Mouse (Mus musculus): ENCODE results near the gene Slc16a8. TPM values are rescaled to one million over a fixed set of nuclear protein-coding genes. Genes with fewer than 3 reads are reported as not detected.

Gene Slc16a8
- total and polyA plus RNA-seq, 3 experiments, result 0.08 to 0.83 TPM; not detected in 1

- H3K4me3 ChIP-seq (replicated peaks in 1 of 3; ENCODE audit: low read depth in 2 of 3, low read length in 2 of 3, poor library complexity in 1 of 3), result no peak overlapping the region
- no peaks in the 10 kb centered on the region for H3K79me2 ChIP-seq (replicated peaks; ENCODE audit: control insufficient read depth, extremely low read depth, insufficient read depth, poor library complexity, severe bottlenecking)
- peaks cover 34 to 70% of the 10 kb centered on the region in 2 experiments for H3K36me3 ChIP-seq (replicated peaks in 1 of 2; ENCODE audit: control insufficient read depth in 1 of 2, insufficient read depth in 1 of 2, low read length in 1 of 2)
- no peak overlapping the region for H3K9ac ChIP-seq (ENCODE audit: insufficient read depth, low read depth)
- no peak overlapping the region for H3K27ac ChIP-seq (ENCODE audit: insufficient read depth, low read depth)
- H3K27me3 ChIP-seq (replicated peaks), result peaks cover 5% of the 10 kb centered on the region
- H3K9me3 ChIP-seq (replicated peaks; ENCODE audit: low read length), result no peaks in the 10 kb centered on the region
- H3K4me2 ChIP-seq (ENCODE audit: insufficient read depth, low read depth, poor library complexity, severe bottlenecking), result no peak overlapping the region
- dilution Hi-C loops (cut with MboI; ENCODE audit: extremely low pct_ligation_motif_present, extremely low pct_unique_long_range_greater_than_20kb, low sequenced_read_pairs) (no loop called here), in situ Hi-C loops (cut with MboI; ENCODE audit: low pct_ligation_motif_present, low pct_unique_long_range_greater_than_20kb, low sequenced_read_pairs) (no loop called here)
- H3K4me1 ChIP-seq (ENCODE audit: control insufficient read depth in 1 of 2, insufficient read depth in 2 of 2), result no peaks in the 10 kb centered on the region
- TF ChIP-seq CTCF (conservative IDR thresholded peaks at IDR 0.05 in 1 of 2, IDR thresholded peaks at IDR 0.05 in 1 of 2; ENCODE audit: low read depth in 2 of 2, low read length in 2 of 2) (no peak), E2F4 (IDR thresholded peaks at IDR 0.05; ENCODE audit: insufficient replicate concordance, low read depth, low read length) (no peak), TCF12 (IDR thresholded peaks at IDR 0.05; ENCODE audit: low read depth, low read length) (no peak)
- DNase-seq (ENCODE audit: extremely low read depth), result no peak
Observed at GRCm38 (mm10) chr15:79251168-79251567, 3.4 kb downstream of the Slc16a8 start.

GRCm38 (mm10) chr15:79250236-79250635 is 4.3 kb downstream of the Slc16a8 start:
- H3K36me3 ChIP-seq (replicated peaks in 1 of 2; ENCODE audit: control insufficient read depth in 1 of 2, insufficient read depth in 1 of 2, low read length in 1 of 2), result peaks cover 42 to 79% of the 10 kb centered on the region in 2 experiments
- H3K9ac ChIP-seq (ENCODE audit: insufficient read depth, low read depth), result no peak overlapping the region
- H3K4me1 ChIP-seq (ENCODE audit: control insufficient read depth in 1 of 2, insufficient read depth in 2 of 2), result 0 out of 4 replicates have a peak, but pooled peaks cover 0 to 1% of the 10 kb centered on the region in 2 experiments
- H3K79me2 ChIP-seq (replicated peaks; ENCODE audit: control insufficient read depth, extremely low read depth, insufficient read depth, poor library complexity, severe bottlenecking), result no peaks in the 10 kb centered on the region
- H3K27ac ChIP-seq (ENCODE audit: insufficient read depth, low read depth), result no peak overlapping the region
- in situ Hi-C loops (cut with MboI; ENCODE audit: low pct_ligation_motif_present, low pct_unique_long_range_greater_than_20kb, low sequenced_read_pairs) (no loop called here), dilution Hi-C loops (cut with MboI; ENCODE audit: extremely low pct_ligation_motif_present, extremely low pct_unique_long_range_greater_than_20kb, low sequenced_read_pairs) (no loop called here)
- H3K9me3 ChIP-seq (replicated peaks; ENCODE audit: low read length), result no peaks in the 10 kb centered on the region
- H3K4me3 ChIP-seq (replicated peaks in 1 of 3; ENCODE audit: low read depth in 2 of 3, low read length in 2 of 3, poor library complexity in 1 of 3), result no peak overlapping the region
- H3K27me3 ChIP-seq (replicated peaks), result peaks cover 5% of the 10 kb centered on the region
- no peak overlapping the region for H3K4me2 ChIP-seq (ENCODE audit: insufficient read depth, low read depth, poor library complexity, severe bottlenecking)
- TF ChIP-seq POLR2A (IDR thresholded peaks at IDR 0.05; ENCODE audit: low read depth, low read length) (no peak), KAT2A (IDR thresholded peaks at IDR 0.05; ENCODE audit: insufficient replicate concordance, low read length) (no peak), UBTF (IDR thresholded peaks at IDR 0.05; ENCODE audit: low read depth, low read length) (no peak), MAZ (IDR thresholded peaks at IDR 0.05; ENCODE audit: low read depth, low read length) (no peak), MXI1 (IDR thresholded peaks at IDR 0.05; ENCODE audit: low read depth, low read length) (no peak), JUN (IDR thresholded peaks at IDR 0.05; ENCODE audit: insufficient read depth, low read depth, low read length) (no peak), EP300 (IDR thresholded peaks at IDR 0.05; ENCODE audit: low read length) (no peak), ZNF384 (IDR thresholded peaks at IDR 0.05; ENCODE audit: low read depth, low read length) (no peak), USF2 (conservative IDR thresholded peaks at IDR 0.05; ENCODE audit: low read depth, low read length) (no peak), ETS1 (conservative IDR thresholded peaks at IDR 0.05; ENCODE audit: low read depth, low read length) (no peak), MAX (IDR thresholded peaks at IDR 0.05; ENCODE audit: low read length) (no peak)
- DNase-seq (ENCODE audit: extremely low read depth), result no peak

GRCm38 (mm10) chr15:79245321-79245720 is 9.2 kb downstream of the Slc16a8 start:
- no peak overlapping the region for H3K4me3 ChIP-seq (replicated peaks in 1 of 3; ENCODE audit: low read depth in 2 of 3, low read length in 2 of 3, poor library complexity in 1 of 3)
- peaks cover 60 to 89% of the 10 kb centered on the region in 2 experiments for H3K36me3 ChIP-seq (replicated peaks in 1 of 2; ENCODE audit: control insufficient read depth in 1 of 2, insufficient read depth in 1 of 2, low read length in 1 of 2)
- H3K9ac ChIP-seq (ENCODE audit: insufficient read depth, low read depth), result no peak overlapping the region
- in situ Hi-C loops (cut with MboI; ENCODE audit: low pct_ligation_motif_present, low pct_unique_long_range_greater_than_20kb, low sequenced_read_pairs) (loop anchor here (25.0 kb wide), 1 partner anchor 242 kb away; no protein-coding TSS in a partner anchor), dilution Hi-C loops (cut with MboI; ENCODE audit: extremely low pct_ligation_motif_present, extremely low pct_unique_long_range_greater_than_20kb, low sequenced_read_pairs) (no loop called here)
- TF ChIP-seq E2F4 (IDR thresholded peaks at IDR 0.05; ENCODE audit: insufficient replicate concordance, low read depth, low read length), result no peak
- no peak for TF ChIP-seq MAZ (IDR thresholded peaks at IDR 0.05; ENCODE audit: low read depth, low read length)
- TF ChIP-seq JUN (IDR thresholded peaks at IDR 0.05; ENCODE audit: insufficient read depth, low read depth, low read length), result no peak
- TF ChIP-seq ELF1 (IDR thresholded peaks at IDR 0.05; ENCODE audit: low read depth, low read length), result no peak
- no peak for TF ChIP-seq UBTF (IDR thresholded peaks at IDR 0.05; ENCODE audit: low read depth, low read length)
- TF ChIP-seq ZMIZ1 (IDR thresholded peaks at IDR 0.05; ENCODE audit: low read depth, low read length), result no peak
- TF ChIP-seq MXI1 (IDR thresholded peaks at IDR 0.05; ENCODE audit: low read depth, low read length), result no peak
- peaks cover 2 to 22% of the 10 kb centered on the region in 2 experiments; a peak in 2 of 4 replicates for H3K4me1 ChIP-seq (ENCODE audit: control insufficient read depth in 1 of 2, insufficient read depth in 2 of 2)
- H3K4me2 ChIP-seq (ENCODE audit: insufficient read depth, low read depth, poor library complexity, severe bottlenecking), result no peak overlapping the region
- H3K27ac ChIP-seq (ENCODE audit: insufficient read depth, low read depth), result no peak overlapping the region
- peaks cover 7% of the 10 kb centered on the region for H3K9me3 ChIP-seq (replicated peaks; ENCODE audit: low read length)
- H3K27me3 ChIP-seq (replicated peaks), result no peaks in the 10 kb centered on the region
- H3K79me2 ChIP-seq (replicated peaks; ENCODE audit: control insufficient read depth, extremely low read depth, insufficient read depth, poor library complexity, severe bottlenecking), result no peaks in the 10 kb centered on the region
- DNase-seq (ENCODE audit: extremely low read depth), result no peak
